Mouse (Mus musculus) lung, adult 2 months (tissue): ENCODE data around the gene Ppfia1. TPM values are rescaled to one million over a fixed set of nuclear protein-coding genes. Genes with fewer than 3 reads are reported as not detected.
A peak's percentile ranks its signal among the peaks of the same experiment; 100 is the strongest.

Experiments
- DNase-seq: peaks from one replicate; pipeline ENCODE4 v3.0.0; 2022
- H3K4me1 ChIP-seq: fragments of 200-500 bp; 2 replicates; pipeline ENCODE4 v1.6.1; 2011; ENCODE audit warnings: low read length; ENCODE audit not compliant: control insufficient read depth, insufficient read depth
- H3K4me3 ChIP-seq: fragments of 200-500 bp; replicated peaks from 2 replicates; pipeline ENCODE3; 2011; ENCODE audit warnings: low read depth, mild to moderate bottlenecking, control low read depth, low read length; ENCODE audit errors: extremely low read depth
- CTCF ChIP-seq: fragments of 200-500 bp; IDR thresholded peaks from 2 replicates; pipeline ENCODE4 v1.5.1; 2011; ENCODE audit warnings: mild to moderate bottlenecking, low read length, control low read depth; ENCODE audit not compliant: insufficient read depth
- POLR2A ChIP-seq: fragments of 200-500 bp; IDR thresholded peaks from 2 replicates; pipeline ENCODE4 v1.6.1; 2011; ENCODE audit warnings: low read depth, mild to moderate bottlenecking, control low read depth, low read length, borderline replicate concordance; ENCODE audit errors: extremely low read depth
- WGBS: fragments of 180-500 bp; shearing (Covaris S2); methylation state at CpG from one replicate; pipeline ENCODE4 v1.1.7; 2018; 5-methylcytosine and 5-hydroxymethylcytosine counted together
- polyA plus RNA-seq: library from polyadenylated mRNA; depleted of rRNA; stranded (reverse); fragments of >200 nt; gene quantifications from 2 replicates; pipeline ENCODE4 v1.2.3, GENCODE M21; 2012; rRNA removed

Gene Ppfia1
- polyA plus RNA-seq, 1 experiment, result 40.9 TPM

DNA sequence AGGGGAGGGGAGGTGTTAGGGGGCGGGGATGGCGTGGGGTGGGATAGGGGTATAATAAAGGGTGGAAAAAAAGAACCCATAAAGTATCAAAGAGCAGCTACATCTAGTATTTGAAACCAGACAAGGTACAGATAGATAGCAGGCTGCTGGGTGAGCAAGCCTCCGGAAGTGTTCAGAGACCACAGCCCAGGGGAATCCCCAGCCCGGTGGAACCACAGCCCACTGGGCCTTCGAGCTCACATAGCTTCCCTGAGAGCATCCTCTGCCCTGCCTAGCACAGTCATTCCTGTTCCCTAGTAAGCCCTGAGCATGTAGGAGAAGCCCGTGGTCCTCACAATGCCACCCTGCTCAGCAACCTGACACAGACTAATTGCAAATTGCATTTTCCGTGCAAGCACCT lies 108.7 kb downstream of the Ppfia1 start:
- 77% methylated on average over 7 of the region's 7 CpGs for WGBS
- no peak for DNase-seq
- no peak for TF ChIP-seq CTCF
- TF ChIP-seq POLR2A, result no peak
- no peak overlapping the region for H3K4me3 ChIP-seq
- no peaks in the 10 kb centered on the region for H3K4me1 ChIP-seq

GRCm38 (mm10) chr7:144441976-144442375 lies 111.6 kb downstream of the Ppfia1 start:
- no peak overlapping the region for H3K4me3 ChIP-seq
- DNase-seq, result no peak
- 90% methylated on average over 4 of the region's 4 CpGs for WGBS
- no peak for TF ChIP-seq POLR2A
- TF ChIP-seq CTCF, result no peak
- no peaks in the 10 kb centered on the region for H3K4me1 ChIP-seq

GRCm38 (mm10) chr7:144441466-144441865 lies 112.1 kb downstream of the Ppfia1 start:
- H3K4me1 ChIP-seq, result no peaks in the 10 kb centered on the region
- H3K4me3 ChIP-seq, result no peak overlapping the region
- WGBS, result 86% methylated on average over 11 of the region's 11 CpGs

GRCm38 (mm10) chr7:144438811-144439210 lies 114.7 kb downstream of the Ppfia1 start:
- H3K4me3 ChIP-seq, result no peak overlapping the region
- 95% methylated on average over 7 of the region's 7 CpGs for WGBS
- no peak for DNase-seq
- TF ChIP-seq CTCF, result no peak
- TF ChIP-seq POLR2A, result no peak
- no peaks in the 10 kb centered on the region for H3K4me1 ChIP-seq

More at GRCm38 (mm10) chr7:144441466-144441865, 112.1 kb downstream of the Ppfia1 start:
- TF ChIP-seq POLR2A, result no peak
- TF ChIP-seq CTCF, result no peak
- no peak for DNase-seq

GRCm38 (mm10) chr7:144432920-144433319 lies 120.6 kb downstream of the Ppfia1 start:
- no peak for TF ChIP-seq CTCF
- WGBS, result 57% methylated on average over 2 of the region's 2 CpGs
- Histone ChIP-seq H3K4me3 (no peak overlapping the region), H3K4me1 (no peaks in the 10 kb centered on the region)
- no peak for DNase-seq

GRCm38 (mm10) chr7:144427460-144427859 lies 126.1 kb downstream of the Ppfia1 start:
- H3K4me1 ChIP-seq, result no peaks in the 10 kb centered on the region
- DNase-seq, result no peak
- H3K4me3 ChIP-seq, result no peak overlapping the region
- TF ChIP-seq CTCF (peak; percentile 28; the same call in 1 of the 2 replicates), POLR2A (no peak)
- WGBS, result 79% methylated on average over 3 of the region's 3 CpGs

Other genes with a start within 250 kb of the Ppfia1 start
- 69.3 and 89.7 TPM in 2 replicates for gene Cttn, start 82.7 kb downstream of the Ppfia1 start, polyA plus RNA-seq
- gene Fadd, start 28.7 kb upstream of the Ppfia1 start, polyA plus RNA-seq, result 9.2 and 11.6 TPM in 2 replicates
- gene Ano1, start 198.2 kb upstream of the Ppfia1 start, polyA plus RNA-seq, result 86.3 and 92.3 TPM in 2 replicates